Mouse (Mus musculus) lung, adult 18-20 months (tissue): ENCODE results near the gene Klf6.
A peak's percentile ranks its signal among the peaks of the same experiment; 100 is the strongest.

ENCODE experiments used
- DNase-seq, 2 experiments: peaks; one replicate each; pipeline ENCODE4 v3.0.0; 2022; ENCODE audit warnings: mixed read lengths in 2 of 2

The Klf6 gene

DNA sequence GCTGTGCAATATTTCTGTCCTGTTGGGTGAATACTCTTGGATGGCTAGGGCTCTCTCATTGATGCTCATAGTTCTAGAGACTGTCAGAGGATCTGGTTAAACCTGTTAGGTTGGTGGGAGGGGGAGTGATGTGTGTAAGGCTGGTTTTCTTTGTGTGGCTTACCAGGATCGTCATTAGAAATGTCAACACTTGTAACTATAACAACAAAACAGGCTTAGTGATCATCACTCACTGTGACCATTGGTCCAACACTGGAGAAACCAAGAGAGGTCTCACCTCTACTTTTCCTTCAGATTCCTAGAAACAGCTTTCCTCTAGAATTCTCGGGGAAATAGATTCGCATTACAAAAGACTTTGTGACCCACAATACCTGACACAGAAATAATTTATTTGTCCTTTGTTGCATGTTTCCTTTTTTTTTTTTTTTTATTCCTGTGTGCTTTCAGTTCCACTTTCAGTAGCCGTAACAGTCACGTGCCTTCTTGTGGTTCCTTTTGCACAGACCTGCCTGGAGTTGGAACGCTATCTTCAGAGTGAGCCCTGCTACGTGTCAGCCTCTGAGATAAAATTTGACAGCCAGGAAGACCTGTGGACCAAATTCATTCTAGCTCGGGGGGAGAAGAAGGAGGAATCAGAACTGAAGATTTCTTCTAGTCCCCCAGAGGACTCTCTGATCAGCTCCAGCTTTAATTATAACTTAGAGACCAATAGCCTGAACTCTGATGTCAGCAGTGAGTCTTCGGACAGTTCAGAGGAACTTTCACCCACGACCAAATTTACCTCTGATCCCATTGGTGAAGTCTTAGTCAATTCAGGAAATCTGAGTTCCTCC, 3.2 kb downstream of the Klf6 start:
- DNase-seq, result peak; percentile 45 to 71

DNA sequence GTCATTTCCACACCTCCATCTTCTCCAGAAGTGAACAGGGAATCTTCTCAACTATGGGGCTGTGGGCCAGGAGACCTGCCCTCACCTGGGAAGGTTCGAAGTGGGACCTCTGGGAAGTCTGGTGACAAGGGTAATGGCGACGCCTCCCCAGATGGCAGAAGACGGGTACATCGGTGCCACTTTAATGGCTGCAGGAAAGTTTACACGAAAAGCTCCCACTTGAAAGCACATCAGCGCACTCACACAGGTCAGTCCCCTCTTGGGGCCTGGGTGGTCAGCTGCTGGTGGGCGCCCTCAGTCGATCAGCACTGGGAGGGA, 3.8 kb downstream of the Klf6 start:
- DNase-seq, result no peak

DNA sequence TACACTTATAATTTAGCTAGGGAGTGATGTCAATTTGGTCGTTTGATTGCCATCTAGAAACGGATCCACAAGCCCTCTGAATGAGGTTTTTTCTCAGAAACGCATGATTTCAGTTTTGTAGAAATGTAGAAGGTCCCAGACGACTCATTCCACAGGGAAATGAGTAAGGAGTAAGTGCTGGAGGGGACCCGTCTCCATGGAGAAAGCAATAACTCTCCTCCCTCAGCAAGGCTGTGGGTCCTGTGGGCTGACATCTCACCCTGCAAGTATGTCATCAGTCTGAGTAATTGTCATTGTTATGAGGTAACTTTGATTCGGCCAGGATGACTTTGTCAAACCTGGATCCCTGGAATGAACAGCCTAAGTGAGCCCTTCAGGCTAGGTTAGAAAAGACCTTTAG, 4.8 kb downstream of the Klf6 start:
- DNase-seq, result no peak

DNA sequence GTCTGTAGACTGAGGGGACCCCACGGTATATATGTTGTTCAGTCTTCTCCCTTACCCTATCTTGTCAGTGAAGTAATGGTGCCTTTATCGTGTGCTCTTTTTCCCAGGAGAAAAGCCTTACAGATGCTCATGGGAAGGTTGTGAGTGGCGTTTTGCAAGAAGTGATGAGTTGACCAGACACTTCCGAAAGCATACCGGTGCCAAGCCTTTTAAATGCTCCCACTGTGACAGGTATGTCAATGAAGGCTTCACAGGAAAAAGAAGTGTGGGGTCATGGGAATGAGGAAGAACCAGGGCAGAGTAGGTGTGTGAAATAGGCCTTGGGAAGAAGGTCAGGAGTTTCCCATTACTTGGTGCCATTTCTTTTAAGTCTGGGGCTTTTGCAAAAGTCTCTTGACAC, 5.2 kb downstream of the Klf6 start:
- no peak for DNase-seq

DNA sequence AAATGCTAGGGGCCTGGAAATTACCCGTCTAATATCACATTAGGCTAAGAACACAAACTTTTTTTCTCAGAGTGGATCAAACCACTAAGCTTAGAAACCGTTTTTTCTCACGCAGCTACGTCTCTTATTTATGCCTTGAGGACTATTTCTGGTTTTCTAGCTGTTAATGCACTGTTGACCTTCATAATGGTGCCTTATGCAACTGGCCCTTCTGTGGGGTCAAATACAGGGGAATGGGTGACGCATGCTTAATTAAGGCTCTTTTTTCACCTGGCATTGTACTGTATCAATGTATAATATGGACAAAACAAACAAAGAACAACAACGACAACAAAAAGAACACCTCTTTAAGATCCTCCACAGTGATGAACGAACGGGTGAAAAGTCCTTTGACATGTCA, 7.1 kb downstream of the Klf6 start:
- DNase-seq, result no peak

DNA sequence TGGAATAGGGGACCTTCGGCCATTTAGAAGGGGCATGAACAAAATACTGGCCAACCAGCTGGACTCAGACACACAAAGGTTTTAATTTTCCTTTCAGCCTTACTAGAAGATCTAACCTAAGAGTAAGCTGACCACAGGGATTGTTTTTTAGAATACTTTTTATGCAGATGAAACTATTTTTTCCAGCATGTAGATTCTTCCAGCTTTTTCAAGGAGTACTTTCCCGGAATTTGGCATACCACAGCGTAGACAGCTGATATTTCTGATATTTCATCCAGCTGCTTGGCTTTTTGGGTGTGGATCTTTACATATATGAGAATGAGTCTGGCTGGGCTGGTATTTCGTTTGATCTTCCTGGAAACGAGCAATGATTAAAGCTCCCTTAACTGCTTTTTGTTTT, 8.2 kb downstream of the Klf6 start:
- DNase-seq, result no peak

DNA sequence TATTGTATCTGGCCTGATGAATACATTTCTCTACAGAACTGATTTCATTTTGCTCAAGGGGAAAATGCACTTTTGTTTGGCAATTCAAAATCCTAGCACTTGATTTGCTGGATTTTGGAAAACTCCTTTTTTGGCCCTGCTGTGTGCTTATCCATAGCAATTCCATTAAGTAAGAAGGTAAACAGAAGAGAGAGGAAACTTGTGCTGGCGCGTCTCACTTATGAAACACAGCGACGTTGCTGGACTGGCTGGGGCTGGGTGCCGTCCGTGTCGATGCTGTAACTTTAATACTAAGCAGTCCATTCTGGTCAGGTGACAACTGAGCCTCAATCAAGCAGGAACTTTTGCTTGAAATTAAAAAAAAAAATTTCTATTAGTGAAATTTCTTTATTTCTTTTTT, 8.6 kb downstream of the Klf6 start:
- DNase-seq, result peak; percentile 73 to 78

DNA sequence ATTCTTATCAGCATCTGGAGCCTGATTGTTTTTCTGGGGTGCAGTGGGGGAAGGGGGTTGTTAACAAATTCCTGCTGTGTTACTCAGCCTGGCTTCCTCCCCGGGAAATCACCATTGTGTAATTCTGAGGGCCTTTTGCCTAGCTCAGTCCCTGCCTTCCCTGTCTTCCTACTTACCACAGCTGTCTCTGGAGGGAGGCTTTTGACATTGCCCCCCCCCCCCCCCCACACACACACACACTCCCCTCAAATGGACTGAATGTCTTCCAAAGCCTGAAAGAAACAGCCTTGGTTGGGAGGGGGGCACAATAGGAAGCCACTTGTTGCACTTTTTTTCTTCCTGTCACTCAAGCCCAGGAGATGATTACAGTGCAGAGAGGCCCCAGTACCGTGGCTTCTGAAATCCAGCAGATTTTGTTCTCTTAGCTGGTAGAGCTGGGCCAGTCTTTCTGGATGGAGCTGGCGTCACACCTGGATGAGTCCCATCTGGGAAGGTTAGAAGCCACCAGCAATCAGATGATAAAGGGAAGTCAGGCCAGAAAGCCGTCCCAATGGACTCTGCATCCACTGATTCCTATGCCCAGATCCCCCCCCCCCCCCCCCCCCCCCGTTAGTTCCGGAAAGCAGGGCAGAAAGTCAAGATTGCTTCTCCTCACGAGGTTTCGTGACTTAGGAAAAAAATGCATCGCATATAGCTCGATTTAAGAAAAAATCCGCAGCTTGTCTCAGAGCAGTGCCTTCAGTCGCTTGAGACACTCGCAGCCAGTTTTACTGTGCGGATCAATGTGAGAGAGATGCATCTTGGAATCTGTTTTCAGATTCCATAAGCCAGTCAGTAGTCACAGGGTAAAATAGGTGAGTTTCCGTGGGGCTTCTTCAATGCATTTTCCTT, 9.3 kb downstream of the Klf6 start:
- peak; percentile 78 to 83 for DNase-seq

DNA sequence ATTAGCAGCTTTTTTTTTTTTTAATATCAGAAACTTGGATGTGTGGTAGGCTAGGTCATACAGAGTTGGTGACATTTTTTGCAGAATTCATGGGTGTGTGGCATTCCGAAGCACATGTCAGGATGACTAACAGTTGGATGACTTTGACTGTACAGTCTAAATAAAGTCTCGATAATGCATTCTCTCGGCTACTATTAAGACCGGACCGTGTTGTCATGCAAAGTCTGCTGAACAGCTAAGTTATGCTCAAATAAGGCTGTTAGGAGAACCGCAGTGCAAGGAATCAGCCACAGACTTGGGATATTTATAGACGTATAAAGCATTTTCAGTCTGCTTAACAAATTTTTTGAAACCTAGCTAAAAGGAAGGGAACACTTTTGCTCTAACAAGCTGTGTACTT, 10.1 kb downstream of the Klf6 start:
- no peak for DNase-seq

DNA sequence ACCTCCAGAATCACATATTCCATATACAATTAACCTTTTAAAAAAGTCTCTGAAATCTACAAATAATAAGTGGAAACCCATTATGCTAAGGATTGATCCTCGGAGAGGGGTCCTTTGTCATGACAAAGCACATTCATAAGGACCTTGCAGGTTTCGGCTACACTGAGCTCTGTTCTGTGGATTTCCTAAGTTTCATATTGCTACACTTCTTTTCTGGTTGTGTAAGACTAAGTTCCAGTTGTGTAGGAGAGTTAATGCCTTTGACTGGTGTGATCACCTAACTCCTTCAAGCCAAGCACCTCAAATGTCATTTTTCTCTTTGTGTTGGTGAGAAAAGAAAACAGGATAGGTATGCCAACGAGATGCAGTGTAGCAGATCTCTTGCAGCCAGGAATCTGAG, 12.4 kb downstream of the Klf6 start:
- no peak for DNase-seq

DNA sequence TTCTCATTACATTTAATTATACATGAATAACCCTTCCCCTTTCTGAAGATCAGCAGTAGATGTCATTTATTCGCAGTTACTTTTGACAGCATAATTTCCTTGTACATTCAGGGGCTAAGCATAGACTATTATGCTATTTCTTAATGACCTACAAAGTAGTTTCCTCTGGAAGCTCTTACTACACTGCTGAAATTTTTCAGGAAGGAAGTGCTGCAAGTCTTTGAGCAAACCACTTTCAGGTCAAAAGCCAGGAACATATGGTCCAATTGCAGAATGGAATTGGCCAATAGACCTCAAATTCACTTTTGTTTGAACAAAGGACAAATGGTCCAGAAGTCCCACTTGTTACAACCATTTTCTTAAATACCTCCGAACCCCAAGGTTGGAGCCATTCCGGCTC, 14.2 kb downstream of the Klf6 start:
- no peak for DNase-seq

DNA sequence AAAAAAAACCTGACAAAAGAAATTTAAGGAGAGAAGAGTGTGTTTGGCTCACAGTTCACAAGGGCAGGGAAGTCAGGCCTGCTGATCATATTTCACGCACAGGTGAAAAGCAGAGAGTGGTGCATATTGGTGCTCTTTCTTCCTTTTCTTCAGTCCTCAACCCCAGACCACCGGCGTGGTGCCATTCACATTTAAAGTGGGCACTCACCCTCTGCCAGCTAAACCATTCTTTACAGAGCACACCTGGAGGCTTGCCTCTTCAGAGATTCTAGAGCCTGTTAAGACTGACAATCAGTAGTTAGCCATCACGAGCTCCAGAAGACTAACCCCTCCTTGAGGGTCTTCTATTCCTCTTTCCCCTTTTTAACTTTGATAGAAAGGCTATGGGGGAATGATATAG, 17.5 kb downstream of the Klf6 start:
- no peak for DNase-seq

DNA sequence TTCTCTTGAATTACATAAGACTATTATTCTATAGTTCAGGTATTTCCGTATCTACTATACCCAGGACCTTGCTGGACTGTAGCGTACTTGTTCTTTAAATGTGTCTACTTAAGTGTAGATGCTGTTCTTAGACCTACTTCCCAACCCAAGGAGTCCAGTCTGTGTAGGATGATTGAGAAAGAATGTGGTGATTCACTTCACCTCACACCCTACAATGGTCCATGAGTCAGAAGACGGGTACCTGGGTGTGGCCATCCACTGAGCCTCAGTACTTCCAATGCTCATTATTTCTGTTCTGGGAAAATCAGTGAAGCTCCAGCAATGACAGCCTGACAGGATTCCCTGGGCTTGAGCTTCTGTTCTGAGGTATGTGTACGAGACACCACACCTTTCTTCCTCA, 25.5 kb downstream of the Klf6 start:
- DNase-seq, result no peak

DNA sequence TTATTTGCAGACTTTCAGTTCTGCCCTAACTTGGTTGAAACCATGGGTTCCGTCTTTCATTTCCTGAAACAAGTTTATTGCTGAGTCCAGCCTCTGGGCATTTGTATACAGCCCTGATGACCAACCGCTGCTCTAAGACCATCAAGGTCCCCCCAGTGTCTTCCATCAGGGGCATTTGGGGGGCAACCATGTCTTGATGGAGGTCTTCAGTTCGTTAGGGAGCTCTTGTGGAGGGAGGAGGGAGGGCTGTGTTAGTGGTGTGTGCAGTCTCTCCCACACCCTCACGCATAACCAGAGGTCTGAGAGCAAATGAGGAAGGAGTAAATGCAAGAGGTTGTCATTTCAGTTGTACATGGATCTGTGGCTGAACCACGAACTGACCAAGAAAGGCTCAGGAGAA, 26.9 kb downstream of the Klf6 start:
- DNase-seq, result no peak

DNA sequence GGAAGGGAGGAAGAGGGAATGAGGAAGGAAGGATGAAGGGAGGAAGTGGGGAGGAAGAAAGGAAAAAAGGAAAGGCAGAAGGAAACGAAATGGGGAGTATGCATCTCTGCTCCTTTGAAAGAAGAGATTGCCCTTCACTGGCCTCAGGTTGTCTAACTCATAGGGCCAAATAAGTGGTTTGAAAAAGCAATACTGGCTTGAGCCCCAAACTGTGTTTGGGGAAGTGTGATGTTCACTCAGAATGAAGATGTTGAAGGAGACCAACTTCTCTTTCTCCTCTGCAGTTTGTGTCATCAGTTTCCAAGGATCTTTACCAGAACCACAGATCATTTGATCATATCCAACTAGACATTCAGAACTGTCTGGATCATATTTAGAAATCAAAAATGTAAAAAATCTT, 27.4 kb downstream of the Klf6 start:
- no peak for DNase-seq

DNA sequence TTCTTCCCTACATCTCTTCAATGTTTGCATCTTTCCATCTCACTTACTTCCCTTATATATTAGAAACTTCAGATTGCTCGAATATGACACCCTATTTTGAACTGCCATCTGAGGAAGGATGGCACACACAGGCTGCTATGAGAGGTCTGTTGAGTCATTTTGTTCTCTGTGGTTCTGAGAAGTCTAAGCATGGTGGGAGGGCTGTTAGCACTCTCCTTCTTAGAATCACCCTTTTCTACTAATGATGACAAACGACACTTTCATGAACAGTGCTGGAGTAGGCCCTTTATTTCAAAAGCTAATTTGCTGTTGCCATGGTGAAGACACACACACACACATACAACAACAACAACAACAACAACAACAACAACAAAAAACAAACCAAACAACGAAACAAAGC, 28.8 kb downstream of the Klf6 start:
- DNase-seq, result no peak

DNA sequence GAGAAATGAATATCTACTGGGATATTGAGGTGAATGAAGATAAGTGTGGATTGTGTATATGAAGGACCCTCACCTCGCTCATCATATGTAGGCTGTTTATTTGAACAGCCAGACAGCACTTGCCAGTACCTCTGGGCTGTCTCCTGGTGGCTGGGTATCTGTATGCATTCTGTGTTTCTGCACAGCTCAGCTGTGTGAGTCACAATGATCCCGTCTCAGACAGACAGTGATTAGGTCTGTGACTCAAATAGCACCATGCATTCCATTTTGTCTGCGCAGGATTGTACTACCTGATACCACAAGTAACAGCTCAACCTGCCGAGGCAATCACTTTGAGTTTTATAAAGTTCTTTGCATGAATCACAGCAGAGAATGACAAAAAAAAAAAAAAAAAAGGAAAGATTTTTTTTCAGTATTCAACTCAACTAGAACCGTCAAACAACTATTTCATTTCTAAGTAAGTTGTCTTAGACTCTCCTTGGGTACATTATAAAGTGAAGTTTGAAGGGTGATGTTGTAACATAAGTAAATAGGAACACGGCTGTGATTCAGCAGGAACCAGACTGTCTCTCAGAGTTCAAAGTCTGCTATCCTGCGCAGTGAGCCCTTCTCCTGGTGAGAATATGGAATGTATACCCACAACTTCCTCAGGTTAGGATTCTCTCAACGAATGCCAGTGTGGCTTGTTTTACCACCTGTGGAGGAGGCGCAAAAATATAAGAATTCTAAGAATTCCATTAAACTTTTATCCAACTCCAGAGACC, 31.6 kb downstream of the Klf6 start:
- DNase-seq, result no peak

DNA sequence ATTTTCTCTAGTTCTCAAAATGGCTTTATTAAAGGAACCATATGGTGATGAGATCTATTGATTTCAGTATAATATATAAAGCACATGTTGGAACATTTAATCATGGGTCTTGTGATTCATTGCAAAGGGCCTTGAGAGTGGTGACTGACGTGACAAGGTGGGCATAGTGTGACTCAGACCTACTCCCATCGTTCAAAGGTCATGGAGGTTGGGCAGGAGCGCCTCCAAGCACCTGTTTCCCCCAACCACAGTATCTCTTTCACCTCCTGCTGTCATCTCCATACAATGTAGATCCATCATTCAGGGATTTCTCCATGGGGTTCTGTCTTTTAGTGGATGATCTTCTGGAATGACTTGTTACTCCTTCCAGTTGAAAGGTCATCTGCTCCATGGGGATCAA, 33.6 kb downstream of the Klf6 start:
- no peak for DNase-seq

DNA sequence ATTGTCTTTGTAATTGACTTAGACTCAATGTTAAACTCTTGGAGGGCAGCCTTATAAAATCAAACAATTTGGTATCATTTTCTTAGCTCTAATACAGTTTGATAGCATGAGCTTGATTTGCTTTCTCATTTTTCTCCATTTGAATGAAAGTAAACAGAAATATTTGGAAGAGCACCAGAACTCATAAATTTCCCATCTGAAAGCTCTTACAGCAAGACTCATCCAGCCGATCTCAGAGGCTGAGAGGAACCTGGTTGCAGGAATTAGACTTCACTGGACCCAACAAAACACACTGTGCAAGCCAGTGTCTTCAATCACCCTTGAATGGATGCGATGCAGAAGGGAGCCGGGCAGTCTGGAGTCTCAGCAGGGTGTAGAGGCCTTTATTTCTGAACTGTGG, 34.6 kb downstream of the Klf6 start:
- DNase-seq, result no peak

DNA sequence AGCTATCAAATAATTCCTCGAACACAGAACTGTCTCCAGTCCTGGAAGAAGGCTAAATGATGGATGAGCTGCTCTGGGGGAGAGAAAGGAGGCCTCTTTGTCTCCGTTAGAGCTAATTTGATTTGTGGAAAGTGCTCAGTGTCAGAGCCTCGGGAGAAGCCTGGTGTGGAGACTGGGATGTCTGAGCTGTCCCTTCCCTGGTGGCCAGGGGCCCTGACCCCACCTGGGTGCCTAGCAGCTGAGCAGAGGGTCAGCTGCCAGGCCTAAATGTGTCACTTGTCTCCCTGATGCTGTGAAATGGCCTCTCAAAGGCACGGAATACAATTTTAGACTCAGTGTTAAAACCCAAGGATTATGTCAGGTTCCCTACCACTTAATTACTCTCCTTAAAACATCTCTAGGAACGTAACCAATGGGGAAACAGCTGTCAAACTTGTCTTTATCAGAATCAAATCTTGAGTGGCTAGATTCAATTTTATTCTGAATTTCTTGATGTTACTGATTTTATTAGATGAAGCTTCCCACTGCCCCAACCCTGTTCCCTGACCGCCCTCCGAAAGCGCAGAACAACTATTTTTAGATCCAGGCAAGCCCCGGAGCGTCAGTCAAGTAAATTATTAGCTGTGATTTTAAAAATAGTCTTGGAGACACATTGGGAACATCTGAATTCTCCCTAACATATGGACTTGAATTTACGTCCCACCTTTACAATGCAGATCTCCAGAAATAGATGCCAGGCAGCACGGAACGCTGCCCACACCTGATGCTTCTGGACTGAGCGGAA, 36.1 kb downstream of the Klf6 start:
- DNase-seq, result no peak

DNA sequence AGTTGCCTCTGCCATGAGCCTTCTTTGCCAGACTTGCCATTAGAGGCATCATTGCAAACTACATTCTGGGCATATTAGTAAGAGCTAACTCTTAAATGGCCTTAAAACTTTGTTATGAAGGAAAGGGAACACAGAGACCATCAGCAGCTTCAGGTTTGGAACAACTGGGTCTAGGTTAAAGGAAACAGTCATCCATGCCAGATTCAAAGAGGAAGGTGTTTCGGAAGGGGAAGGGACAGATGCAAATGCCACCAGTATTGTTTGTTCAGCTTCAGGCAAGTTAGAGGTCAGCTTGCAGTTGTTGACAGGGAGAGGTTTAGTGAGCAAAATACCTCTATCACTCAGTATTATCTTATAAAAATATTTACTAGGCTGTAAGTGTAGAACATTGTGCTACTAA, 37.7 kb downstream of the Klf6 start:
- no peak for DNase-seq

DNA sequence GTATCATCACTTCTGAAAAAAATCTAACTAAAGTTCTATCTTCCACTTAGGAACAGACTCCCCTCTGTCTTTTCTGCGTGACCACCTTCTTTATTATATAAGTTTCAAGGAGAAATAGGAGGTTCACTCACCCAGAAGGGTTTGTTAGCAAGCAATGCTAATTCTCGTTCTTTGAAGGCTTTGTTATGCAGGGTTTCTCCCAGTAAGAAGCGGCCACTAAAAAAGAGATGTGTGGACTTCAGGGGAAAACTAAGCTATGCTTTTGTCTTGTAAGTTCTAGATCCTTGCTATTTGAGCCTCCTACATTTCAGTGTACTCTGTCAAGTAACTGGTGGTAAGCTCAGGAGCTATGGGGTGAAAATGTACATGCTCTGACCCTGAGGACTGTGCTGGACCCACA, 38.4 kb downstream of the Klf6 start:
- no peak for DNase-seq

DNA sequence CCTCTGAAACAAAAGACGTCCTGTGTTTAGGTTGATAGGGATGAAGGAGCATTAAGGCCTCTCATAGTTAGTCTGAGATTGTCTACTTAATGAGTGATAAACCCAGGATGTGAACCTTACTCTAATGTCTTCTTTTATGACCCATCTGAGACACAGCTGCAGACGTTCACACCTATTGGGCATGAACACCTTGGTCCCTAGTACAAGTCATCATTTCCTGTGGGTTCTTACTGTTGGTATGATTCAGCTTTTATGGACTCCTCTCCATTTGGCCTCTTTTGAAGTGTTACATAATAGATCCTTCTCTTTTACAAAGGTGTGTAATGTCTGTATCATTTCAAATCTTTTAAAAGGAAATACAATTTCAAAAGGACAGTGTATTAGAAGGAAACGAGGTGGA, 51.9 kb downstream of the Klf6 start:
- DNase-seq, result no peak
